Mouse (Mus musculus): ENCODE results near the gene Kifc3.

DNA sequence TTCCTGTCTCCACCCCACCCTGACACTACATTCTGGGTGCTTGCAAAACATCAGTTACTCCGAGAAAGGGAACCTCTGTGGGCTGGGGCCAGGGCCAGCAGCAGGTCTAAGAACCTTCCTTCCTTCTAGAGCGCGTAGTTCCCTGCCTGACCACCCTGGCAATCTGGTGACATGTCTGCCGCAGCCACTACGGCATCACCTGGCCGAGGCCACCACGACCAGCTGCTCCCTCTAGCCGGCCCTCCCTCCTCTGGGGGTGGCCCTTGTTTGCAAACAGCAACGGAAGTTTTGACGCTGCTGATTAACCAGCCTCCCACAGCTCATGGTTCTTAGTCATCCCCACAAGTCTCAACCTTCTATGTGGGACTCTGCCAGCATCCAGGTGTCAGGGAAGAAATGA lies 53.2 kb downstream of the Kifc3 start:
- TF ChIP-seq POLR2A (IDR thresholded peaks at IDR 0.05; ENCODE audit: extremely low read depth, insufficient read depth, low read length) (no peak), CTCF (IDR thresholded peaks at IDR 0.05; ENCODE audit: low read depth, low read length) (no peak)

All from liver, adult 2 months (tissue).